Mouse (Mus musculus): Measurements from ENCODE around the gene Senp7.

DNA sequence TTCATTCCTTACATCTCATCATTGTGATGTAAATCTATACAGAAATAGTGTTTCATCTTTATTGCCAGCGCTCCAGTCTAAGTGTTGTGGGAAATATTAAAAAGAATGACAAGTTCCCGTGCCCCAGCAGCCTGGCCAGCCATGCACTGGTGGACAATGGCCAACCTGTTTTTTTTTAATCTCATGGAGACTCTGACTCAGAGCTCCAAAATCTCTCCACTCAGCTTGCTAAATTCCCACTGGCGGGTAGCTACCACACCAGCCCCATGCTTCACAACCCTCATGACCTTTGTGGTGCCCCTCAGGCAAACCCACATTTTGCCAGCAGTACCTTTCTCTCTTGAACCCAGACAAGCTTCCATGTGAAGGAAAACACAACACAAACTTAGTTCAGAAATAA, 67.6 kb downstream of the Senp7 start:
- TF ChIP-seq CTCF (IDR thresholded peaks at IDR 0.05) (no peak), POLR2A (IDR thresholded peaks at IDR 0.05; ENCODE audit: insufficient read depth, low read depth, low read length) (no peak), EP300 (IDR thresholded peaks at IDR 0.05; ENCODE audit: insufficient read depth, low read depth, low read length) (no peak)
